Mouse (Mus musculus): ENCODE data around the gene Olfr311.

The Olfr311 gene

DNA sequence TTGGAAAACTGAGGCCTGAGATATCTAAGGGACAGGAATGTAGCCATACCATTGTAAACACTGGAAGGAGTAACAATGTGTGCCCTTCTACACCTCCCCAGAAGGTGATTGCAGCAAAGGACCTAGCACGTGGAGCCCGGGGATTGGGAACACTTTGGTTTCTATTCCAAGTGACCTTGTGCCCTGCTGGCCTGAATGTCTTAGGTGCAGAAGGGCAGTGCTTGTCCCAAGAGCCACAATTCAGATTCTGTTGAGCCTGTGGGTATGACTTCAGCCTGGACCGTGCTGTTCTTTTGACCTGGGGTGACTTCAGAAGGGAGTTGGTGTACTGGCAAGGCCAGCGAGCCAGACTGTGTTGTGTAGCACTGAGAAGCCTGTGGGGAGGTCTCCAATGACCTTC, 31.9 kb downstream of the Olfr311 start:
- no peak for DNase-seq (ENCODE audit: extremely low spot score, low spot score)

DNA sequence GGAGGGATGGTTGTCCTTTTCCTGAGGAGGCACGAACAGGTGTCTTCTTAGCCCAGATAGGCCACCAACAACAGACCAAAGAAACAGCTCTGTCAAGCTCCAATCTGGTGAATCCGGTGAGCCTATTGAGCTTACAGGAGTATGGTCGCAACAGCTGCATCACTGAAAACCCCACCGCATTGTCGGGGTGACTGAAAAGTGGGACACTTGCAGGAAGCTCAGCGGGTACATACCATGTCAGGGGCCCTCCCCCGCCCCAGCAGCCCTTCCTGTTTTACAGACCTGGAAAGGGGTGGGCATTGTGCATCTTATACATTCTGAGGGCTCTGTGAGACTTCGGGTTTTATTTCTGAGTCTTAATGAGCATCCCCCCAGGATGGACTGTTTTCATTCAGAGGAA, 44.7 kb downstream of the Olfr311 start:
- no peak for DNase-seq (ENCODE audit: extremely low spot score, low spot score)

DNA sequence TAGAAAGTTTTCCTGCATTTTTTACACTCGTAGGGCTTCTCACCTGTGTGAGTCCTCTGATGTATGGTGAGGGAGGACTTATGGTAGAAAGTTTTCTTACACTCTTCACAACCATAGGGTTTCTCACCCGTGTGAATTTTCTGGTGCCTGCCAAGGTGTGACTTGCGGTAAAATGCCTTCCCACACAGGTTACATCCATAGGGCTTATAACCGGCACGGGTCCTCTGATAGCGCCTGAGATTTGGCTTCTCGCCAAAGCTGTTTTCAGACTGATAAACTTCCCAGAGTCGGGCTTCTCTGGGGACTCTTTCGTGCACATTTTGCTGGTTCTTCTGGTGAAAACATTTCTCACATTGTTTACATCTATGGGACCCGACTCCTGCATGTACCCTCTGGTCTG, 51.5 kb downstream of the Olfr311 start:
- DNase-seq (ENCODE audit: extremely low spot score, low spot score) = no peak

Data from neural tube, embryonic 10.5 days (tissue).